Mouse (Mus musculus): ENCODE data around the gene Cd27. TPM values are rescaled to one million over a fixed set of nuclear protein-coding genes. Genes with fewer than 3 reads are reported as not detected.
A peak's percentile ranks its signal among the peaks of the same experiment; 100 is the strongest.
"Not testable (repeated sequence)": the region's sequence is repeated elsewhere in the genome, so short reads cannot be mapped to it uniquely, and the experiment has no call there.

Gene Cd27
- total and polyA plus RNA-seq, 3 experiments: 0.87 TPM; not detected in 2

- H3K9me3 ChIP-seq (replicated peaks): no peaks in the 10 kb centered on the region
- H3K36me3 ChIP-seq (replicated peaks): no peaks in the 10 kb centered on the region
- ATAC-seq (ENCODE audit: extremely low read depth, insufficient number of reproducible peaks, low FRiP score, poor library complexity, severe bottlenecking) (no peak), DNase-seq (ENCODE audit: low spot score) (no peak)
- H3K27me3 ChIP-seq (ENCODE audit: insufficient read depth, low read length): peaks cover 10% of the 10 kb centered on the region; the same call in 1 of the 2 replicates
- TF ChIP-seq TAL1 (conservative IDR thresholded peaks at IDR 0.05; ENCODE audit: low read depth, low read length): no peak
- TF ChIP-seq CTCF (IDR thresholded peaks at IDR 0.05; ENCODE audit: low read depth, low read length): no peak
- no peak for TF ChIP-seq GATA1 (IDR thresholded peaks at IDR 0.05; ENCODE audit: borderline replicate concordance, low read length)
- no peak for TF ChIP-seq POLR2AphosphoS5 (IDR thresholded peaks at IDR 0.05; ENCODE audit: insufficient replicate concordance, low read depth, low read length)
- no peak for TF ChIP-seq GATA2 (IDR thresholded peaks at IDR 0.05; ENCODE audit: borderline replicate concordance, low read depth, low read length)
- no peak overlapping the region for H3K4me3 ChIP-seq (ENCODE audit: low read depth, low read length)
- H3K4me1 ChIP-seq (ENCODE audit: insufficient read depth, low read depth, low read length): peaks cover 20% of the 10 kb centered on the region
Measured at GRCm38 (mm10) chr6:125272228-125272785, 35.5 kb upstream of the Cd27 start.

DNA sequence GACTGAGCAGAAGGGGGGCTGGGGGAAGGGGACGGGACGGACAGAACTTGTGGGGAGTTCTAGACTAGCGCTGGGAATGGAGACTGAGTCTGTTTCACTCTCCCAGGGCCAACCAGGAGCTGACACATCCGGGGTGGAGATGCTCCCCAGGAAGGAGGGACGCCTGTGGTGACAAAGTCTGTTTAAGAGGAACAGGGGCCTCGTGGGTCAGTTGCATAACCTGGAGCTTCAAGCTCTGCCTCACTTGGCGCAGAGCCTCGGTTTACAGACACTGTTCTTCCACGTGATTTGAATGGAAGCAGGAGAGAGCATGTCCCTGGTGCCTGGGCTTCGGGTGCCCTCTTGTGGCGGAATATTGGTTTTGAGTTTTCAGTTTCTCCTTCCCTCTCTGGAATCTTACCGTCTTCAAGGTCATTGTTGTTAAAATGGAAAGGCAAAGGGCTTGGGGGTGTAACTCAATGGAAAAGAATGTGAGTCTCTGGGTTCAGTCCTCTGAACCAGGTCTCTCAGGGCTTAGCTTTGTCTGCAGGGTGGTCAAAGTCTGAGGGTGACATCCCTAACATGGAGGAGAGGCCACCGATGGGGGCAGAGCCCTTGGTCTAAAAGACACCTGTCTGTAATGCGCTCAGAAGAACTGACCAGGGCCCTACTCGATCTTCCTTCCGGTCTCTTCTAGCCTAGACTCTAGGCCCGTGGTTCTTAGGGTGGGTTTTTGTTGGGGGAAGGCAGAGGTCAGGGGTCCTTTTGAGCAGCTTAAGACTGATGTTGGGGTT lies 34.8 kb upstream of the Cd27 start:
- TF ChIP-seq TAL1 (conservative IDR thresholded peaks at IDR 0.05; ENCODE audit: low read depth, low read length): no peak
- peak; percentile 37; the same call in 1 of the 2 replicates for TF ChIP-seq CTCF (IDR thresholded peaks at IDR 0.05; ENCODE audit: low read depth, low read length)
- no peaks in the 10 kb centered on the region for H3K36me3 ChIP-seq (replicated peaks)
- H3K4me1 ChIP-seq (ENCODE audit: insufficient read depth, low read depth, low read length): peaks cover 20% of the 10 kb centered on the region
- ATAC-seq (ENCODE audit: extremely low read depth, insufficient number of reproducible peaks, low FRiP score, poor library complexity, severe bottlenecking) (peak; percentile 81), DNase-seq (ENCODE audit: low spot score) (peak; percentile 76)
- peak overlapping the region; percentile 36; the same call in 1 of the 2 replicates for H3K4me3 ChIP-seq (ENCODE audit: low read depth, low read length)
- no peaks in the 10 kb centered on the region for H3K9me3 ChIP-seq (replicated peaks)
- peaks cover 9% of the 10 kb centered on the region; the same call in 1 of the 2 replicates for H3K27me3 ChIP-seq (ENCODE audit: insufficient read depth, low read length)

GRCm38 (mm10) chr6:125268799-125269198 lies 32.0 kb upstream of the Cd27 start:
- peaks cover 17% of the 10 kb centered on the region for H3K27me3 ChIP-seq (ENCODE audit: insufficient read depth, low read length)
- no peak overlapping the region for H3K4me3 ChIP-seq (ENCODE audit: low read depth, low read length)
- H3K36me3 ChIP-seq (replicated peaks): no peaks in the 10 kb centered on the region
- ATAC-seq (ENCODE audit: extremely low read depth, insufficient number of reproducible peaks, low FRiP score, poor library complexity, severe bottlenecking) (no peak), DNase-seq (ENCODE audit: low spot score) (no peak)
- H3K9me3 ChIP-seq (replicated peaks): no peaks in the 10 kb centered on the region
- peaks cover 24% of the 10 kb centered on the region for H3K4me1 ChIP-seq (ENCODE audit: insufficient read depth, low read depth, low read length)
- TF ChIP-seq TAL1 (conservative IDR thresholded peaks at IDR 0.05; ENCODE audit: low read depth, low read length) (no peak), GATA1 (IDR thresholded peaks at IDR 0.05; ENCODE audit: borderline replicate concordance, low read length) (no peak), CTCF (IDR thresholded peaks at IDR 0.05; ENCODE audit: low read depth, low read length) (no peak), GATA2 (IDR thresholded peaks at IDR 0.05; ENCODE audit: borderline replicate concordance, low read depth, low read length) (no peak), POLR2AphosphoS5 (IDR thresholded peaks at IDR 0.05; ENCODE audit: insufficient replicate concordance, low read depth, low read length) (no peak)

DNA sequence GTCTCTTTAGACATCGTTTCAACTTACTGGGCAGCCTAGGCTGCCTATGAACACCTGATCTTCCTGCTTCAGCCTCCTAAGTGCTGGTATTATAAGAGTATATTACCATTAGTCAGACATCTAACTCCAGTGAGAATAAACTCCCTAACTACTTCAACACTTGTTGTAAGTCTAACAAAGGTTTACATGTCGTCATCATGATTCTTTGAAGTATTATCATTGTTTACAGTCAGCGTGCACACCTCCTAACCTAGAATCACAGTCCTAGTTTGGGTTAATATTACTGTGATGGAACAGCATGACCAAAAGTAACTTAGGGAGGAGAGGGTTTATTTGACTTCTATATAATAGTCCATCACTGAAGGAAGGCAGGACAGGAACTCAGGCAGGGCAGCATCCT lies 30.7 kb upstream of the Cd27 start:
- DNase-seq (ENCODE audit: low spot score) (no peak), ATAC-seq (ENCODE audit: extremely low read depth, insufficient number of reproducible peaks, low FRiP score, poor library complexity, severe bottlenecking) (no peak)
- no peaks in the 10 kb centered on the region for H3K9me3 ChIP-seq (replicated peaks)
- peaks cover 23% of the 10 kb centered on the region for H3K27me3 ChIP-seq (ENCODE audit: insufficient read depth, low read length)
- no peak overlapping the region for H3K4me3 ChIP-seq (ENCODE audit: low read depth, low read length)
- peaks cover 24% of the 10 kb centered on the region for H3K4me1 ChIP-seq (ENCODE audit: insufficient read depth, low read depth, low read length)
- TF ChIP-seq CTCF (IDR thresholded peaks at IDR 0.05; ENCODE audit: low read depth, low read length): no peak
- no peak for TF ChIP-seq POLR2AphosphoS5 (IDR thresholded peaks at IDR 0.05; ENCODE audit: insufficient replicate concordance, low read depth, low read length)
- no peak for TF ChIP-seq TAL1 (conservative IDR thresholded peaks at IDR 0.05; ENCODE audit: low read depth, low read length)
- TF ChIP-seq GATA2 (IDR thresholded peaks at IDR 0.05; ENCODE audit: borderline replicate concordance, low read depth, low read length): no peak
- TF ChIP-seq GATA1 (IDR thresholded peaks at IDR 0.05; ENCODE audit: borderline replicate concordance, low read length): no peak
- H3K36me3 ChIP-seq (replicated peaks): no peaks in the 10 kb centered on the region

- DNase-seq (ENCODE audit: low spot score); H3K9me3 ChIP-seq (replicated peaks); ATAC-seq (ENCODE audit: extremely low read depth, insufficient number of reproducible peaks, low FRiP score, poor library complexity, severe bottlenecking); H3K36me3 ChIP-seq (replicated peaks); H3K4me3 ChIP-seq (ENCODE audit: low read depth, low read length): not testable (repeated sequence)
- Histone ChIP-seq H3K4me1 (ENCODE audit: insufficient read depth, low read depth, low read length) (peaks cover 16% of the 10 kb centered on the region), H3K27me3 (ENCODE audit: insufficient read depth, low read length) (peaks cover 23% of the 10 kb centered on the region)
Measured at GRCm38 (mm10) chr6:125266600-125266999, 29.8 kb upstream of the Cd27 start.

GRCm38 (mm10) chr6:125266091-125266490 lies 29.3 kb upstream of the Cd27 start:
- H3K4me1 ChIP-seq (ENCODE audit: insufficient read depth, low read depth, low read length): peaks cover 11% of the 10 kb centered on the region
- no peak for DNase-seq (ENCODE audit: low spot score)
- H3K27me3 ChIP-seq (ENCODE audit: insufficient read depth, low read length): peaks cover 26% of the 10 kb centered on the region
- ATAC-seq (ENCODE audit: extremely low read depth, insufficient number of reproducible peaks, low FRiP score, poor library complexity, severe bottlenecking): no peak
- no peaks in the 10 kb centered on the region for H3K36me3 ChIP-seq (replicated peaks)
- no peaks in the 10 kb centered on the region for H3K9me3 ChIP-seq (replicated peaks)
- TF ChIP-seq POLR2AphosphoS5 (IDR thresholded peaks at IDR 0.05; ENCODE audit: insufficient replicate concordance, low read depth, low read length) (no peak), TAL1 (conservative IDR thresholded peaks at IDR 0.05; ENCODE audit: low read depth, low read length) (no peak), GATA1 (IDR thresholded peaks at IDR 0.05; ENCODE audit: borderline replicate concordance, low read length) (no peak), CTCF (IDR thresholded peaks at IDR 0.05; ENCODE audit: low read depth, low read length) (no peak), GATA2 (IDR thresholded peaks at IDR 0.05; ENCODE audit: borderline replicate concordance, low read depth, low read length) (no peak)
- no peak overlapping the region for H3K4me3 ChIP-seq (ENCODE audit: low read depth, low read length)

All from G1E (cell line).